Mouse (Mus musculus): ENCODE measurements around the gene Cited1.

GRCm38 (mm10) chrX:102250150-102250890 lies 1.7 kb downstream of the Cited1 start:
- no peak for TF ChIP-seq CTCF (IDR thresholded peaks at IDR 0.05; ENCODE audit: insufficient read depth, low read depth, low read length)
- no peak for TF ChIP-seq POLR2A (IDR thresholded peaks at IDR 0.05; ENCODE audit: insufficient read depth, low read depth, low read length)

Measured in olfactory bulb, adult 2 months (tissue).